Mouse (Mus musculus) MEL (cell line): ENCODE data around the gene Fam169b.

ENCODE experiments used
- EP300 ChIP-seq, 2 experiments: IDR thresholded peaks; 2 replicates each; pipeline ENCODE4 v1.6.1; 2011; ENCODE audit warnings: improper control_type of control experiment in 2 of 2, low read length in 2 of 2, low read depth in 1 of 2, mild to moderate bottlenecking in 1 of 2
- MAX ChIP-seq: IDR thresholded peaks from 2 replicates; pipeline ENCODE4 v1.6.1; 2011; ENCODE audit warnings: low read length, improper control_type of control experiment
- MEF2A ChIP-seq: IDR thresholded peaks from 2 replicates; pipeline ENCODE4 v1.6.1; 2014; ENCODE audit warnings: low read depth, mild to moderate bottlenecking, inconsistent platforms, low read length, improper control_type of control experiment; ENCODE audit not compliant: poor library complexity, insufficient replicate concordance, severe bottlenecking; ENCODE audit errors: extremely low read depth
- MXI1 ChIP-seq: IDR thresholded peaks from 2 replicates; pipeline ENCODE4 v1.6.1; 2011; ENCODE audit warnings: mild to moderate bottlenecking, low read depth, low read length, improper control_type of control experiment
- NELFE ChIP-seq: IDR thresholded peaks from 2 replicates; pipeline ENCODE4 v1.6.1; 2011; ENCODE audit warnings: low read depth, low read length, improper control_type of control experiment
- POLR2A ChIP-seq, 2 experiments: IDR thresholded peaks; 2 replicates each; pipeline ENCODE4 v1.6.1; 2011 to 2012; ENCODE audit warnings: low read length in 2 of 2, mild to moderate bottlenecking in 2 of 2, control low read depth in 1 of 2, improper control_type of control experiment in 1 of 2, low read depth in 1 of 2, moderate library complexity in 1 of 2; ENCODE audit not compliant: control insufficient read depth in 1 of 2, insufficient read depth in 1 of 2, poor library complexity in 1 of 2
- ZMIZ1 ChIP-seq: IDR thresholded peaks from 2 replicates; pipeline ENCODE4 v1.6.1; 2012; ENCODE audit warnings: low read depth, mild to moderate bottlenecking, inconsistent platforms, low read length, improper control_type of control experiment, moderate library complexity

GRCm38 (mm10) chr7:68266691-68267090 lies 6.9 kb upstream of the Fam169b start:
- no peak for TF ChIP-seq MXI1
- no peak for TF ChIP-seq MEF2A
- no peak for TF ChIP-seq EP300 (IDR thresholded peaks at IDR 0.05; ENCODE audit: low read depth in 1 of 2, low read length in 2 of 2)
- no peak for TF ChIP-seq POLR2A (IDR thresholded peaks at IDR 0.05; ENCODE audit: control insufficient read depth in 1 of 2, insufficient read depth in 1 of 2, low read depth in 1 of 2, low read length in 2 of 2, poor library complexity in 1 of 2)
- no peak for TF ChIP-seq MAX
- no peak for TF ChIP-seq NELFE
- no peak for TF ChIP-seq ZMIZ1
